Mouse (Mus musculus): ENCODE measurements at regions not wholly inside any gene's neighbourhood (a gene's known extent, or its start where the extent isn't known, plus 50 kb on each side); places are given as distances from the start of the nearest gene placed in this dataset.
"Not testable (repeated sequence)": the region's sequence is repeated elsewhere in the genome, so short reads cannot be mapped to it uniquely, and the experiment has no call there.

DNA sequence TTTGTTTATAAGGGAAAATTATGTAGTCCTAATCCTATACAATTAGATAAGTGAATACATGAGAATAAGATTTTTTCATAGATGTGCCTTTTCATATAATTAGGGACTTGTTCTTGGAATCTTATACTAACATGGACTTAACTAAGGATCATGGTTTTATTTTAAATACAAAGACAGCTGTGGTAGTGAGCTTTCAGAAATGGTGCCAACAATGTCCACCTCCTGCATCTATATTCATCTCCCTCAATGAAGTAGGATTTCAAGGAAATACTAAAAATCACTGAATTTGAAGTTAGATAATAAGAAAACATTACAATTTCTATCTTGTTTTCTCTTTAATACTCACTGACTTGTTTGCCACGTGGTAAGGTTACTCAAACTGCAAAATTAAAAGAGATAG, 619.8 kb downstream of the Anxa1 start:
- DNase-seq (ENCODE audit: low spot score) = no peak

DNA sequence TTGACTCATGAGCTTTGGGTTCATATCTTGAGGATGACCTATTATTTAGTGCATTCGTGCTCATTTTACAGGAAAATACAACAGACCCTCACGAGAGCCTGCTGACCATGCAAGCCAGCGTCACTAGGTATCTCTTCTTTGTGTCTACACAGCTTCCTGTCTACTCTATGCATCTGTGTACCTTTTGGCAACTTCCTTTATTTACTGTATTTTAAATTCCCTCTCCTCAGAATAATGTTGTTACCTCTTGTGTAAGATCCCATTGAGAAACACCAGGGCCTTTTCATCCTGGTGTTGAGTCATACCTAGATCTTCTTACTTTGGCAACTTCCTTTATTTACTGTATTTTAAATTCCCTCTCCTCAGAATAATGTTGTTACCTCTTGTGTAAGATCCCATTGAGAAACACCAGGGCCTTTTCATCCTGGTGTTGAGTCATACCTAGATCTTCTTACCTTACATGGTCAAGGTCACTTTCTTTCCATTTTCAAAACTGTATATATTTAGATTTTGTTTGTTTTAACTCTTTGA, 639.1 kb upstream of the Rorb start:
- not testable (repeated sequence) for DNase-seq (ENCODE audit: low spot score)

DNA sequence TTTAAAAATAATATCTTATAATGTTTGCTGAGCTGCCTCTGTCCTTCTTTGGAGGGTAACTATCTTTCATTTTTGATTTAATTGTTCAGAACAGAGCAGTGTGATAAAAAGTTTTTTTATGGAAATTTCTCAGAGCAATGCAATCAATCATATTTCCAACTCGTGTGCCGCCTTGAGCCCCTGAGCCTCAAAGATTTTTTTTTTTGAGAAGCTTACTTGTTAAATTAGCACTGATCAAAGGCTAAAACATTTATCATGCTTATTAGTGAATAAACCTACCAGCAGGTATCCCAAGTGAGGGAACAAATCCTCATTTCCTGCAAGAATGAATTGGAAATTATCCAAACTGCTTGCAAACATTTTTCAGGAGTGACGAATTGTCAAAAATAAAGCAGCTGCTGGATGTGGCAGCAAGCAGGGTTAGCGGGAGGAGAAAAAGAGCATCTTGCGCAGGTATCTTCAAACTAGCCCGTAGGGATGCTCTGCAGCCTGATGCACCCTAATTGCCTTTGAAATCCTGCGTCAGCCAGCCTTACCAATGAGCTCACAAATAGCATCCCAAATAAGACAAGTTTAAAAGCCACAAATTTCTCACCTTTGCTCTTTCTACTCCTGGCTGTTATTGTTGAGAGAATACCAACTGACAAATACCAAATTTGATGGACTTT, 637.0 kb upstream of the Rorb start:
- no peak for DNase-seq (ENCODE audit: low spot score)

DNA sequence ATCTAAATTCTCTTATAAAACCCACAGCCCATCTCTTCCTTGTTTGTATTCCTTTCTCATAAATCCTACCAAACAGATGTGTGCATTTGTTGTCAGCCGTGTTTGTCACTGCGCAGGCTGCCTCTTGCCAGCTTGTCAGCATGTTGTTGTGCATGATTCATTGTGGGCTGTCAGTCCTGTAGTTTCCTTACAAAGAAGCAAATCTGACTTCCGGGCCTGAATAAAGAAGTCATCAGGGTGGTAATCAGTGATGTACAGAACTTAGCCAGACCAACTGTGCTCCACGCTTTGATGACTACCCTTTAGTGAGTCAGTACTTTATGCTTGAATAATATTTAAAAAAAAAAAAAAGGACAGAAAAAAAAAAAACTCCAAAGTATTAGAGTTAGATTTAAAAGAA, 608.9 kb upstream of the Rorb start:
- no peak for DNase-seq (ENCODE audit: low spot score)
